Mouse (Mus musculus) fat pad, adult 2 months (tissue): ENCODE measurements around the gene Shd.

Experiments used
- DNase-seq: peaks from one replicate; pipeline ENCODE4 v3.0.0-alpha.2; 2011; ENCODE audit warnings: low read depth, low spot score; ENCODE audit errors: extremely low read depth

Gene Shd

GRCm38 (mm10) chr17:56006956-56007355 is 36.7 kb downstream of the Shd start:
- DNase-seq: no peak

DNA sequence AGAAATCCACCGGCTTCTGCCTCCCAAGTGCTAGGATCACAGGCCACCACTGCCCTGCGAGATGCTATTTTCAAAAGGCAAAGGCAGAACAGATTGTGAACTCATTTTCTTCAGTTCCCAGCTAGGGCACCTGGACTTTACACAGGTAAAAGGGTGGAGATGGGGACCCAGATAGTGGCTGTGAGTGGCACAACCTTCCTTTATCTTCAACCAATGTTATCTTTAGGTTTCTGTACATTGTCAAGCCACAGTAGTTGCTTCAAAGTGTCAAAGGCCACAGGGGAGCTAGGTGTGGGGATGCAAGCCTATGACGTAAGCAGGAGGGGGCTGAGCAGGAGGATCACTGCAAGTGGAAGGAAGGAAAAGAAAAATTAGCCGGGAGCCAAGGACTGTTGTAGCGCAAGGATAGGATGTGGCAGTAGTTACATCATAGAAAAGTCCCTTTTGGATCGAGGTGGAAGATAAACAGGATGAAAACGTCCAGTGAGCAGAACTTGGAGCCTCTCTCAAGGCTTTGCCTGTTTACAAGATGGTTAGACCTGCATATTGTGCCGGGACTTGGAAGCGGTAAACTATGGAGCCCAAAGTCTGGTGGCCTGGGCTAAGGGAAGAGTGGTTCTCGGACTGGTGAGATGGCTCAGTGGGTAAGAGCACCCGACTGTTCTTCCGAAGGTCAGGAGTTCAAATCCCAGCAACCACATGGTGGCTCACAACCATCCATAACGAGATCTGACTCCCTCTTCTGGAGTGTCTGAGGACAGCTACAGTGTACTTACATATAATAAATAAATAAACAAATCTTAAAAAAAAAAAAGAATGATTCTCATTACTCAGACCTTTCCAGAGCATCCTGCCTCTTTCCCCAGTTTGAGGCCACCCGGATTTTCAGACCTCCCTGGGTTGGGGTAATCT is 37.4 kb downstream of the Shd start:
- DNase-seq: no peak

DNA sequence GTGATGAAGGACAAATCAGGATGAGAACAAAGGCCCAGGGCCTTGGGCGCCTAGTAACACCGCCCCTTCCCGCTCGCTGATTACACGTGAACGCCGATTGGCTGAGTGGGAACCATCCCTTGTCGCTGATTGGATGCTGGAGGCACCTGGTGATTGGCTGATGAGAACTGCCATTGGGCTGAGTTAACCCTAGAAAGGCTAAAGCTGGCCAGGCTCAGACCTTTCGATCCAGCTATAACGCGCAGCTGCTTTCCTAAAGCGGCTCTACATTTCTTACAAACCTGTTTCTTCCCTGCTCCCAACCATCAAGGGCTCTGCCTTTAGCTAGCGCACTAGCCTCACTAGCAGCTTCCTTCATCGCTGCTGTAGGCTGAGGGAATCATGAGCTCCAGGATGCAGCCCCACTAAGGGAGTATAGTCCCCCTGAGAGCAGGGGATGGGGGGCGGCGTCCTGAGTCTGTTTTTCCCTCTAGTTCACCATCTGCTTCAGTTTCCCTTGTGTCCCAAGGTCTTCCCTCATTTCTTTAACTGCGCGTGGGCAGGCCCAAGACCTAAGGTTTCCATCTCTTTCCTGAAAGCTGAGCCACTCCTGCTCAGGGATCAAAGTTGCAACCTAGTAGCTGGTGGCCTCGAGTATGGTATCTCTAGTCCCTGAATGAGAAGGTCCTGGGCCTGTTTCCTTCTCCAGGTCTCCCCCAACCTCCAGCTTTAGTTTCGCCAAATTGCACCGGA is 38.3 kb downstream of the Shd start:
- peak; percentile 65 for DNase-seq

DNA sequence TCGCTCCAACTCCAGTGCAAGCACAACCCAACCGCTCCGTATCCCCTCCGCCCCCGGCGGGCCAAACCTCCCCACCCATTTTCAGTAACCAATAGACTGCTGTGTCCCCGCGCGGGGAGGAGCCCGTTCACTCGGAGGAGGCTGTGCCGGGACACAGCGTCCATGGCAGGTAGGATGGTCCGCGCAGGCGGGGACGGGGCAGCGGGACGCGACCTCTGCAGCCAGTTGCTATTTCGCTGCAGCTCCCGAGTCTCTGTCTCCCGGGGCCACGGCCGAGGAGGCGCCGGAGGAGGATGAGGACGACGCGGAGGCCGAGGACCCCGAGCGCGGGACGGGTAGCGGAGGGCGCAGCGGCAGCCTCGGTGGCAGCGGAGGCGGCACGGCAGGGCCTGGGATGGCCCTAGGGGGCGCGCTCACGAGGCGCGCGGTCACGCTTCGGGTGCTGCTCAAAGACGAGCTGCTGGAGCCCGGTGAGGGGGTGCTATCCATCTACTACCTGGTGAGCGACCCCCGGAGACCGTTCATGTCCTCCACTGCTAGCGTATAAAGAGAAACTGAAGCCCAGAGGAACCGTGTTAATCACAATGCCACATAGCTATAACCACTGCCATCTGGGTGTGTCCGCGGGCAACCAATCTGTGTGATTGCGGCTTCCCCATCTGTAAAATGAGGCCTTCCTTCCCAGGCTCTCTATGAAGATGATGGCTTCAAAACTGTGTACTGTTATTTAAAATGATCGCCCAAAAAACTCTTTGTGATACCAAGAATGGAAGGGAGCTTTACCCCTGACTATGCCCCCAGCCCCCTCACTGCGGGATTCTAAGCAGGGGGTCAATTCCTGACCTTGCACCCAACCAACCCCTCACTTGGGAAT is 39.1 kb downstream of the Shd start:
- peak; percentile 45 for DNase-seq

DNA sequence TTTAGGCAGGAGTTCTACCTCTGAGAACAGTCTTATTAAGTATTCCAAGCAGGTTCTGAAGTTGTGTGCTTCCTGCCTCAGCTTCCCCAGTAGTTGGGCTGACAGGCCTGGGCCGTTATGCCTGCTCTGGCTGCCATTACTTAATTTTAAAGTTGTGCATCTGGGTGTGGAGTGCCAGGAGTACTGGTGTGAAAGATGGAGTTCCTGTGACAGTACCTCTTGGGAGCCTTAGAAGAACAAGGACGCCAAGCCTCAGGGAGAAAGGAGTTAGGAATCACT is 39.6 kb downstream of the Shd start:
- DNase-seq: no peak

DNA sequence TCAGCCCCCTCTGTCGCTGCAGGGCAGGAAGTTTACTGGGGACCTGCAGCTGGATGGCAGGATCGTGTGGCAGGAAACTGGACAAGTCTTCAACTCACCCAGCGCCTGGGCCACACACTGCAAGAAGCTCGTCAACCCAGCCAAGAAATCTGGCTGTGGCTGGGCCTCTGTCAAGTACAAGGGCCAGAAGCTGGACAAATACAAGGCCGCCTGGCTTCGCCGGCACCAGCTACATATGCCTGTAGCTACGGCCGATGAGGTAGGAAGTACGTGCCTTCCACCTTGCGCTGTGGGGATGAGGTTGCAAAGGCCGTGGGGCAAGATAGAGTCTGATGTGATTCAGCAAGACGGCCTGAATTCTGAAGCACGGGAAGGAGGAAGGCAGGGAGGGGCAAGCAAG is 40.0 kb downstream of the Shd start:
- no peak for DNase-seq

DNA sequence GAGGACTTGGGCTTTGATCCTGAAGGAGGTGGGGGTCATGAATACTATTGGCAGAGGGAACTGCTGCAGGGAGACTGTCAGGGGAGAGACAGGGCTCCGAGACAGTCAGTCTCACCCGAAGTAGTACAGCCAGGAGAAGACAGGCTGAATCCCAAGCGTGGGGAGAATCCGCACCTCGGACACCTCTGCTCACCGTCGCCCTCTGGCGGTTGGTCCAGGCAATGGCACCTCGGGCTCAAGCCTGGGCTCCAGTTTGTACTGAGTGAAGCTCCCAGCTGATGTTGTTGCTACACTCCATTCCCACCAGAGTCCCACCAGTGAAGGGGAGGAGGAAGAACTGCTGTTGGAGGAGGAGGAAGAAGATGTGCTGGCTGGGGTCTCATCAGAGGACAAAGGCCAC is 40.4 kb downstream of the Shd start:
- no peak for DNase-seq

DNA sequence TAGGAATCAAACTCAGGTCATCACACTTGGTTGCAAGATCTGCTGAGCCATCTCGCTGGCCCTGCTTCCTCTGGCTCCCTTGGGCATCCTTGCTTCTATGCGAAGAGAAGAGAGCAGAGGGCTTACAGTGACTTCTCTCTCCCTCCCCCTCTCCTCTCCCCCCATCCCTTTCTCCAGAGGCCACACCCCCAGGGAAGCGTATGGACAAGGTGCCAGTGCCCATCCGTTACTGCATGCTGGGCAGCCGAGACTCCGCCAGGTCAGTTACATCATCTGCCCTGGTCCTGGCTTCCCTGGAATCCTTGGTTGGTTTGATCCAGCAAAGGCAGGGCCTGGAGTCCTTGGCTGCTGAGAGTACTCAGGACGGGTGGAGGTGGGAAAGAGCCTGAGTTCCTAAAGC is 41.2 kb downstream of the Shd start:
- no peak for DNase-seq

DNA sequence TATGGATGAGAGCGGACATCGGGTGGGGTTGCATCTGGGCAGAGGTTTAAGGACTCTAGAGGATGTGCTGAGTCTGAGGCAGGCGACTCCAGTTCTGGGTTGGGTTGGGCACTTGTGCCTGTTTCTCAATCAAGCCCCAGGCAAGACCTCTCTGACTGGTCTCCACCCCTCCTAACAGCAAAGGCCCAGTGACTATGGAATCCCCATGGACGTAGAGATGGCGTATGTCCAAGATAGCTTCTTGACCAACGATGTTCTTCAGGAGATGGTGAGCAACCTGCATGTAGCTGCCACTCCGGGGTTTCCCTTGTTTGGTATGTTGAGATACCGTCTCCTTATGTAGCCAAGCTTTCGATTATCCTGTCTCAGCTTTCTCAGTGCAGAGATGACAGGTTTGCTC is 45.0 kb downstream of the Shd start:
- no peak for DNase-seq

- DNase-seq: no peak
These were observed 46.1 kb downstream of the Shd start for GRCm38 (mm10) chr17:56016382-56016781.

DNA sequence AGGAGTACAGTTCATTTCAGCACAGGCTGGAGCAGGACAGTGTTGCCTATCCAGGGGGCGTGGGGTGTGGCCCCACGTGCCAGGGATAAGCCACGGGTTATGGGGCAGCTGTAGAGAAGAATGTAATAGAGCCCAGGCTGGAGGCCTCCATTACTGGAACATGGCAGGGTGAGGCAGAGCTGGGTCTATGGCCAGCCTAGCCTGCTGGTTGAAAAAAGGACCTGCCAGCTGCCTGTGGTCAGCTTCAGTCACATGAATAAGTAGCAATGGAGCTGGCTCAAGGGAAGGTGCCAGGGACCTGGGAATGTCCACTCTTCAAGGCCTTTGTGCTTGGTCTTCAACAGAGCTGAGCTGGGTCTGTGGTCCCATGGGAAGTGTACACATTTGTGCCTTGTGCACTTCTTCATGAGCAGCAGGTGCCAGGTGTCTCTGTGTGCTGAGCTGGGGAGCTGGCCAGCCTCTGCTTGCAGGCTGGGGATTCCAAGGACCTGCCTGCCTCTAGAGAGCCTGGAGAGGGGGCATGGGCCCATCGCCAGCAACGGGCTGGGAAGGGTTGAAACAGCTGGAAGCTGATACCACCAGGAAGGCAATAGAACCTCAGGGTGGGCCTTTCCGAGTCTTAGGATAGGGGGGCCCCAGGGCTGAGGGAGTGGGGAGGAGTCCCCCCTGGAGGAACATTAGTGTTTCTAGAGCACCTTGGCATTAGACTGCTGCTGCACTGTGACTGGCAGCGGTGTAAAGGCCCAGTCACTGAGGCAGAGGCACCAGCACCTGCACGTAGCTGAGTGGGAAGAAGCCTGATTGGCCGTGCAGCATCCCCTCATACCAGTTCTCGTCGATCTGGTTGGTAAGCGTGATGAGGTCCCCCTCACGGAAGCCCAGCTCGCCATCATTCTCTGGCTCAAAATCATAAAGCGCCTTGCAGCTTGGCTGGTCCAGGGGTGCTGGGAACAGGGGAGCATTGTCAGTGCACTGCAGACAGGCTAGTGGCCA is 46.8 kb downstream of the Shd start:
- DNase-seq: no peak

DNA sequence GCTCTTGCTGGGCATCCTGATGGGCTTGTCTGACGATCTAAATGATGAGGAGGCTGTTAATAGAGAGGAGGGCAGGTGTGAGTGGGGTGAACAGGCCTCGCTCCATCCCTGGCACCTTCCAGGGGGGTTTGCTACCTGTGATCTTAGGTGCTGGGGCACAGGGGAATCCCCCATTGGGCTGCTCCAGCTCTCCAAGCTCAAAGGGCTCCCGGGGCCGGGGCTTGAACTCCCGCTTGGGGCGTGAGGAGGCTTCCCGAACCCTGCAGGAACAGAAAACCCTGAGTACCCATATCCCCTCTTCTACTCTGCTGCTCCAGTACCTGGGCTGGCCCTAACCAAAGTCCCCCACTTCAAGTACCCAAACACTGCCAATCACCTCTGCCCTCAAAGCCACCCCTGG is 47.6 kb downstream of the Shd start:
- DNase-seq: no peak

GRCm38 (mm10) chr17:56018347-56019131 is 48.3 kb downstream of the Shd start:
- no peak for DNase-seq

GRCm38 (mm10) chr17:56020400-56021084 is 50.3 kb downstream of the Shd start:
- no peak for DNase-seq

DNA sequence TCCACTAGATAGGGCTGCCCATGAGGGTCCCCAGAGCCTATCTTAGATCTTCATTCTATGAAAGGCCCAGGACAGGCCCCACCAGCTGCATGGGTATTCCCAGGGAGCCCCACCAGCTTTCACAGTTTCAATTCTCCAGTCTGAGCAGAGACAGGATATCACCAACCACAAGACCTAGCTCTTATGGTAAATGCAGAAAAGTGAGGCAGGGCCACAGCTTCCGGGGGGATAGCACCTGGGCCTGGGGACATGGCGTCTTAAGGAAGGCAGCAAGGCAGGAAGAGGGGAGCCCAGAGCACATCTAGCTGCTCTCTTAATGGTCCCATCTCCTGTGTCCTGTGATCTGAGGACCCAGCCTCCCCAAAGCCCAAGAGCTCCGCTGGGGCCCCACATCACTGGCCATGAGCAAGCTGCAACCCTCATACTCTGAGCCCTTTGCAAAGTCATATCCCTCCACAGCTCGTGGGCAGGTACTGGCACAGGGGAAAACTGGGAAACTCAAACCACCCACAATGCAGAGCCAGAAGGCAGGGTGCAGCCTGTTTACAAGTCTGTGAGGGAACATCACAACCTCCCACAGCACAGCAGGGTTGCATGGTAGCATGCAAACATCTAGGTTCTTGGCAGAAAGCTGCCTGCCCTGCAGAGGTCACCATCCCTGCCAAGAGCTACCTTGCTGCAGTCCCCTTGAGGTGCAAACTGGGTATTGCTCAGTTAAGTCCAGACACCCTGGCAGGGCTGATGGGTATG is 51.1 kb downstream of the Shd start:
- no peak for DNase-seq

GRCm38 (mm10) chr17:56022131-56022988 is 52.1 kb downstream of the Shd start:
- DNase-seq: no peak

- DNase-seq: no peak
These were observed 52.7 kb downstream of the Shd start for GRCm38 (mm10) chr17:56022989-56023290.

GRCm38 (mm10) chr17:56023386-56023785 is 53.1 kb downstream of the Shd start:
- DNase-seq: no peak
